Mouse (Mus musculus) bone marrow macrophage, adult 2 months (primary cell): ENCODE measurements around the gene Cdsn. TPM values are rescaled to one million over a fixed set of nuclear protein-coding genes. Genes with fewer than 3 reads are reported as not detected.
"Not testable (repeated sequence)": the region's sequence is repeated elsewhere in the genome, so short reads cannot be mapped to it uniquely, and the experiment has no call there.

Experiments
- H3K27ac ChIP-seq: 2 replicates; pipeline ENCODE4 v1.5.1; 2012; ENCODE audit warnings: low read depth, low read length; ENCODE audit not compliant: insufficient read depth
- H3K4me1 ChIP-seq: 2 replicates; pipeline ENCODE4 v1.6.1; 2012; ENCODE audit warnings: low read length; ENCODE audit not compliant: control insufficient read depth, insufficient read depth
- H3K4me3 ChIP-seq: 2 replicates; pipeline ENCODE4 v1.5.1; 2012; ENCODE audit warnings: mild to moderate bottlenecking, low read length, moderate library complexity; ENCODE audit not compliant: insufficient read depth
- CTCF ChIP-seq: IDR thresholded peaks from 2 replicates; pipeline ENCODE4 v1.5.1; 2012; ENCODE audit warnings: low read depth, mild to moderate bottlenecking, low read length, moderate library complexity
- POLR2A ChIP-seq: IDR thresholded peaks from 2 replicates; pipeline ENCODE4 v1.6.1; 2012; ENCODE audit warnings: mild to moderate bottlenecking, low read depth, low read length, borderline replicate concordance
- polyA plus RNA-seq: library from polyadenylated mRNA; stranded (reverse); fragments of >200 nt; gene quantifications from 2 replicates; pipeline ENCODE4 v1.2.4, GENCODE M21; 2012; ENCODE audit not compliant: missing spikeins, insufficient read depth, insufficient read length

The Cdsn gene
- polyA plus RNA-seq: 0.27 and 0.40 TPM in 2 replicates

DNA sequence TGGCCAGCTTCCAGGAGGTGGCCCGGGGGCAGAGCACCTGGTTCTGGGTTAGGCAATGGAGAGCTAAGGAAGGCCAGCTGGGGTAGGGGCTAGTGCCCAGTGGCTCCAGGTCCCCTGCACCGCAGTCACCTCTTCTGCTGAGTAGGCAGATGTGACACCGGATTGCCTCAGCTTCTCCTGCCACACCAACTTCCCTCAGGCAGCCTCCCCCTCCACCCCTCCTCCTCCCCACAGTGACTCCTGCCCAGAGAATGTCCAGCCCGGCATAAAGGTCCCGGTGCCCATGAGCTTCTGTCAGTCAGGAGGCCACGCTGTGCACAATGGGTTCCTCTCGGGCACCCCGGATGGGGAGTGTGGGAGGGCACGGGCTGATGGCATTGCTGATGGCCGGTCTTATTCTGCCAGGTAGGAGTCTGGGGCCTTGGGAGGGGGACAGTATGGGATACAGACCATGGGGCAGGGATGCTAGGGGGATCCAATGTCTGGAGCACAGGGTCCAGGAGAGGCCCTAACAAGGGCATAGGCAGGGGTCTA is at the start of gene Cdsn:
Gene Cdsn (plus strand): TSS at position 248 of the 534 bp plus-strand sequence.
- no peaks in the 10 kb centered on the region for H3K4me1 ChIP-seq
- H3K27ac ChIP-seq: no peak within 1 kb of the TSS
- no peak for TF ChIP-seq POLR2A
- TF ChIP-seq CTCF: no peak
- H3K4me3 ChIP-seq: no peak within 1 kb of the TSS

DNA sequence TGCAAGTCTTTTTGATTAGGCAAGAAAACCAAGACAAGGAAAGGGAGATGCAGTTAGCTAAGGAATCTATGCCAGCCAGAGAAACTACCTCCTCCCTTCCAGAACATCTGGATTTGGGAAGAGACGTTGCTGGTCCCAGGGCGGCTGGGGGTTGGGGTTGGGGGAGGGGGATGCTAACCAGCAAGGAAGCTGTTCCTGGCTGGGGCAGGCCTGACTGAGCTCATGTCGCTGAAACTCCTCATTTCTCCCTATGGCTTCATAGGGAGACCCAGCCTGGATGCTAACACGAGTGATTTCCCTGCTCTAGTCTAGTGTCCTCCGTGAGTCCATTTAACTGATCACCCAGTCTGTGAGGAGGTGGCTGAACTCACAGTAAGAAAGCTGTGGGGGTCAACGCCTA is 49.7 kb upstream of the Cdsn start:
- Histone ChIP-seq H3K27ac (no peak overlapping the region), H3K4me1 (no peaks in the 10 kb centered on the region), H3K4me3 (no peak overlapping the region)
- TF ChIP-seq CTCF: no peak
- TF ChIP-seq POLR2A: no peak

DNA sequence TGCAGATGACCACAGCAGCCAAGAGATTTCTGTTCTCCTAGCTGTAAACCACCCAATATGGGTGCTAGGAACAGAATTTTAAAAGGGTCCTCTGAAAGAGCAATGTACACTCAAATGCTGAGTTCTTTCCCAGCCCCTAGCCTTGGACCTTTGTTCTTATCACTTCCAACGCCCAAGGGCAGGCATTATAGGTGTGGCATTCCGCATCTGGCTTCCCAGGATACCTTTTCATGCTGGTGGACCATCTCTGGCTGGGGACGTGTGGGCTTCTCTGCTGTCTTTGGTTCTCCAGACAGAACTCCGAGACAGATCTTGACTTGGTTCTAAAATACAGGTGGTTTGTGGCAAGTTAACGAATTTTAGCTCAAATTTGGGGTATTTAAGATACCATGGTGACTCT is 49.2 kb upstream of the Cdsn start:
- Histone ChIP-seq H3K4me1 (no peaks in the 10 kb centered on the region), H3K27ac (no peak overlapping the region), H3K4me3 (no peak overlapping the region)
- TF ChIP-seq POLR2A: no peak
- TF ChIP-seq CTCF: no peak

DNA sequence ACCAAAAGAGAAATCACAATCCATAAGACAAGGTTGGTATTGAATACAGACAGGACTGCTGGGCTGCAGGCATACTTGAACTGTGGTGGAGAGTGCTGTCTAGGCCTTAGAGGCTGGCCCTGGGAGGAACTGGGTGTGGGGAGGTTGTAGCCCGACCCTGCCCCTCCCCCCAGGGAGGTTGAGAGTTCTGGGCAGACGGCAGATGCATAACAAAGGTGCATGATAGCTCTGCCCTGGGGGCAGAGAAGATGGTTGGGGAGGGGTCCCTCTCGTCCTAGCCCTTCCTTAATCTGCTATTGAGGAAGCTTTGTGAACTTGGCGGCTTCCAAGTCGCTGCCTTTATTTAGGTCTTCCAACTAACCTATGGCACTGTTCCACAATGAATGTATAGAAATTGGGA is 48.1 kb upstream of the Cdsn start:
- TF ChIP-seq CTCF (no peak), POLR2A (no peak)
- Histone ChIP-seq H3K27ac (no peak overlapping the region), H3K4me3 (no peak overlapping the region), H3K4me1 (no peaks in the 10 kb centered on the region)

DNA sequence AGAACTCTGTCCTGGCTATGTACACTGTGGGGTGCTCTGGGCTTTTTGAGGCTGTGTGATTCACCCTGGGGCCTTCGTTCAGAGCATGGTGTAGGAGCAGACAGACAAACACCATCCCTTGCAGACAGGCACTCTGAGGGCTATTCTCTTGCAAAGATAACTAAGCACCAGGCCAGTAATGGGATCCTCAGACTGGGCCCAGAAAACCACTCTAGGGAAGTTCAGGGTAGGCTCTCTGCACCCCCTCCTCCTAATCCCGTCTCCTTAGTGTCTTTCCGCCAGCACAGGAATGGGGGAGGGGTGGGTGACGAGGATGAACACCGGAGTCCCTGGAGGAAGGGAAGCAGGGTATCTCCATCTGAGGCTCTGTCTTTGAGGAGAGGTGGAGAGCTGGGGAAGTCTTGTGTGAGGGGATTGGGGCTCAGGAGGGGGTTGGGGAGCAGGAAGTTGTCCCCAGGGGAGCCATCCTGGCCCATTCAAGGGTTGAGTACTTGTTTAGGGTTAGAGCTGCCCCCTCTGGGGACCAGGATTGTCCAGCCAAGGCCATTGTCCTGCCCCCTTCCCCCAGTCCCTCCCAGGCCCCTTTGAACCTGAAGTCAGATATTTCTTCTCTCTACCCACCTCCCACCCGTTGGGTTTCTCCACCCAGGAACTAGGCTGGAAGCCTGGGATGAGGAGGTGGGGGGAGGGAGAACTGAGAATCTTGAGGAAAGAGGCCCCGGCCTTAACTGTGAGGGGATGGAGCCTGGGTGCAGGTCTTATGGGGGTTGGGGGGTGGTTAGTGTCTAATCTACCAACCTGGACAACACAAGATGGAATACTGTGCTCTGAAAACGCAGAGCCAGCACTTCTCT is 47.1 kb upstream of the Cdsn start:
- Histone ChIP-seq H3K4me3 (no peak overlapping the region), H3K4me1 (no peaks in the 10 kb centered on the region), H3K27ac (no peak overlapping the region)
- TF ChIP-seq CTCF (no peak), POLR2A (no peak)

DNA sequence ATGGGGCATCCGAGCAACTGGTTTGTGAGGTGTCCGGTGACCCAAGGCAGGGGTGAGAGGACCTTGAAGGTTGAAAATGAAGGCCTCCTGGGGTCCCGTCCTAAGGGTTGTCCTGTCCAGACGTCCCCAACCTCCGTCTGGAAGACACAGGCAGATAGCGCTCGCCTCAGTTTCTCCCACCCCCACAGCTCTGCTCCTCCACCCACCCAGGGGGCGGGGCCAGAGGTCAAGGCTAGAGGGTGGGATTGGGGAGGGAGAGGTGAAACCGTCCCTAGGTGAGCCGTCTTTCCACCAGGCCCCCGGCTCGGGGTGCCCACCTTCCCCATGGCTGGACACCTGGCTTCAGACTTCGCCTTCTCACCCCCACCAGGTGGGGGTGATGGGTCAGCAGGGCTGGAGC is 46.2 kb upstream of the Cdsn start, which contains the start of gene Pou5f1:
Gene Pou5f1 (plus strand): TSS at position 243 of the 400 bp plus-strand sequence.
- H3K27ac ChIP-seq: no peak within 1 kb of the TSS
- no peaks in the 10 kb centered on the region for H3K4me1 ChIP-seq
- no peak for TF ChIP-seq POLR2A
- no peak for TF ChIP-seq CTCF
- H3K4me3 ChIP-seq: no peak within 1 kb of the TSS

DNA sequence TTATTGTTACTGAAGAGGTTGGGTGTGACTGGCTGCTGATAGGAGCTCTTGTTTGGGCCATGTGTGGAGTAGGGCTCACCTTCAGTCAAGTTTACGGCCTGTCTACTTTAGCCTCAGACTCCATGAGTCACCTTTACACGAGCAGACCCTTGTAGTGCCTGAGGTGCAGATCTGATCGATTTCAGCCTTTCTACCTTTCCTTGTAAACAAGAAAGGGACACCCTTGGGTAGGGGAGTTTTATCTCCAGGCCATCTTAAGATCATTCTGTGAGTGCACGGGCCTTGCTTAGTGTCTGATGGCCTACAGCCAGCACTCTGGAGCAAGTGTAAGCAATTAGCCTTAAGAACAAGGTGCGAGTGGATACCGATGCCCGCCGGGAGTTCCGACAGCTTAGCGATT is 45.0 kb upstream of the Cdsn start:
- Histone ChIP-seq H3K27ac (no peak overlapping the region), H3K4me1 (no peaks in the 10 kb centered on the region), H3K4me3 (no peak overlapping the region)
- TF ChIP-seq POLR2A (no peak), CTCF (no peak)

DNA sequence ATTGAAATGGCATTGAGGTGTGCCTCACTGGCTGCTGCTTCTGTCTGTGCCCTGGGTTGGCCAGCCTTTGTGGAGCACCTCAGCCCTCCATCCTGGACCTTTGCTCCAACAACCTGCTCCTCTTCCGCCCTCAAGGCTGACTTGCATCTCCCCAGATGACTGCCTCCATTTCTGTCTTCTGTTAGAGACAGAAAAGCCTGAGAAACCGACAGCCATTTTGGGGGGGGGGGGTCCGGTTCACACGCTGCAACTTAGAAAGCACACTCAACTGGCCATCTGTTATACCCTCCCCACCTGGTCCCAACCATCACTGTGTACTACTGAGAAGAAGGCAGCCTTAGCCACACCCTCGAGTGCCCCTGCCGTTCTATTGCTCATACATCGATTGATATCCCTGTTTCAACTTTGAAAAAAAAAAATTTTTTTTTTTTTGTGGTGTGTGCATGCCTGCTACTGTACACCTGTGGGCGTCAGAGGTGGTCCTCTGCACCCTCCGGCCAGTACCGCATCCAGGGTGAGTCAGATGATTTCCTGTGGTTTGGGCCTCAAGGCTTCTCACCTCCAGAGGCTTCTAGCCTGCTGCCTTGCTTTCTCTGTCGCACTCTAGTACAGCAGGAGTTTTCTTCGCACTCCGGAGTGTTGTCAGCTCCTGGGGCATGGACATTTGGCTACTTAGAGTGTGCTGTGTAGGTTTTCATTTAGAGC is 44.2 kb upstream of the Cdsn start:
- Histone ChIP-seq H3K27ac (no peak overlapping the region), H3K4me1 (no peaks in the 10 kb centered on the region), H3K4me3 (no peak overlapping the region)
- TF ChIP-seq CTCF (no peak), POLR2A (no peak)

DNA sequence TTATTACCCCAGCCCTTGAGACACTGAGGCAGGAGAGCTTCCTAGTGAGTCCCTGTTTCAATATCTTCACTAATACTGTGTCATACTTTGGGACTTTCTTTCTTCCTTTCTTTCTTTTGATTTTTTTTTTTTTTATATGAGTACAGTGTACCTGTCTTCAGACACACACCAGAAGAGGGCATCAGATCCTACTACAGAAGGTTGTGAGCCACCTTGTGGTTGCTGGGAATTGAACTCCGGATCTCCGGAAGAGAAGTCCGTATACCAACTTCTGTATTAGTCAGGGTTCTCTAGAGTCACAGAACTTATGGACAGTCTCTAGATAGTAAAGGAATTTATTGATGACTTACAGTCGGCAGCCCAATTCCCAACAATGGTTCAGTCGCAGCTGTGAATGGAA is 43.6 kb upstream of the Cdsn start:
- H3K4me1 ChIP-seq, H3K4me3 ChIP-seq, H3K27ac ChIP-seq: not testable (repeated sequence)

DNA sequence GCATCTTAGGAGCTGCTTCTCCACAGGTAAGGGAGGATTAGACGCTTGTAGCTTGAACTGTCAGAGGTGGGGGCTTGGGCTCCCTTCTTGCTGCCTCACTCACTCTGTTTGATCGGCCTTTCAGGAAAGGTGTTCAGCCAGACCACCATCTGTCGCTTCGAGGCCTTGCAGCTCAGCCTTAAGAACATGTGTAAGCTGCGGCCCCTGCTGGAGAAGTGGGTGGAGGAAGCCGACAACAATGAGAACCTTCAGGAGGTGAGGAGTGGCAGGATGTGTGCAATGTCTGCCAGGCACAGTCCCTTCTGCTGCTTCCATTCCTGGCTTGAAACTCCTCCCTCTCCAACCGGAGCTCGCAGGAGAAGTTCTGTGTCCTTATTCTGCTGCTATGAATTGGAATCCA is 42.6 kb upstream of the Cdsn start:
- no peak for TF ChIP-seq CTCF
- no peak for TF ChIP-seq POLR2A
- H3K27ac ChIP-seq: no peak overlapping the region
- H3K4me3 ChIP-seq: no peak overlapping the region
- no peaks in the 10 kb centered on the region for H3K4me1 ChIP-seq
